Comparison of ENCODE assay signal across 10 mouse cellular contexts in the genomic region with DNA sequence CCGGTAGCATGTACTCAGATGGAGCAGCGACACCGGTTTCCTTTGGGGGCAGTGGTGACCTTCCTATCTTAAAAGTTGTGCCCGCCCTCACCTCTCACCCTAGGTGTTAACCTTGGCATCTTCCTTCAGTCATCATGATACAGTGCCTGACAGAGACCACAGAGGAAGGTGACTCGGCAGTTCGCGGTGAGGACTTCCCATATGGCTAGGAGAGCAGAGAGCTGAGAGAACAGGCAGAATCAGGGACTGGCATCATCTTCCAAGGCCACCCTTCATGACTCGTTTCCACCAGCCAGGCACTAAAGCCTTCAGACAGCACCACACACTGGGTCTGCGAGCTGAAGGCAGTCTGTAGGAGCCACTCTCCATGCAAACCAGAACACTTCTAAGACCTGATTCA.
DNase-seq lines count a peak whose midpoint lies in the region; ATAC-seq lines count a peak whose summit lies in the region.
"Had no signal": no experiment of that assay in that cellular context is flagged by ENCODE, and none has a peak within 500 bp of the region (broad histone marks: within the 10 kb centered on the region; RNA-seq: fewer than 3 reads in every experiment).

No protein-coding gene starts in this region.

- peak; percentile 83 for ATAC-seq in megakaryocyte, adult 5-6 weeks (ENCODE audit: poor library complexity, severe bottlenecking)
- ATAC-seq in hindbrain, embryonic 16.5 days, result no peak

- no peak overlapping the region for H3K4me3 ChIP-seq in hindbrain, embryonic 16.5 days (ENCODE audit: low read length)

- no peaks in the 10 kb centered on the region for H3K9me3 ChIP-seq in hindbrain, embryonic 16.5 days (ENCODE audit: control insufficient read depth, low read length)

- no peaks in the 10 kb centered on the region for H3K27me3 ChIP-seq in hindbrain, embryonic 16.5 days (replicated peaks; ENCODE audit: control insufficient read depth, insufficient read depth, low read length)

- DNase-seq in adrenal gland, postnatal 10 days, result peak; percentile 8
- DNase-seq in adrenal gland, postnatal 4 days (ENCODE audit: low spot score in 2 of 2), result no peak
- DNase-seq in left cerebral cortex, postnatal 4 days, result peak; percentile 5
- DNase-seq in left cerebral cortex, postnatal 14 days (ENCODE audit: low spot score in 2 of 2), result no peak
- peak; percentile 44 to 55 for DNase-seq in cerebellum, postnatal 10 days
- DNase-seq in ovary, adult 18-20 months (ENCODE audit: low spot score), result no peak
- DNase-seq: B cell, adult 2 months; layer of hippocampus, adult 9-11 months had no signal

- 87% methylated on average over 9 of the region's 9 CpGs for WGBS in hindbrain, embryonic 16.5 days

- no peak overlapping the region for H3K9ac ChIP-seq in hindbrain, embryonic 16.5 days (ENCODE audit: low read depth, low read length)

- no peaks in the 10 kb centered on the region for H3K36me3 ChIP-seq in hindbrain, embryonic 16.5 days (ENCODE audit: control insufficient read depth, insufficient read depth, low read length)

- intact Hi-C loops in left cerebral cortex, postnatal 4 days (cut with DNase I), result no loop called here
- intact Hi-C loops in left cerebral cortex, postnatal 14 days (cut with DNase I), result no loop called here

- H3K4me2 ChIP-seq in hindbrain, embryonic 16.5 days (ENCODE audit: low read length), result no peak overlapping the region

- 0 out of 2 replicates have a peak, but pooled peaks cover 5% of the 10 kb centered on the region for H3K4me1 ChIP-seq in hindbrain, embryonic 16.5 days (ENCODE audit: control insufficient read depth, insufficient read depth, low read depth, low read length)

- H3K27ac ChIP-seq in hindbrain, embryonic 16.5 days (ENCODE audit: low read depth, low read length), result no peak overlapping the region

Comparison
In these comparisons a context has a peak if more than half of its experiments do, and no peak if none do; other contexts are left out.
1. DNase-seq: peak in adrenal gland, postnatal 10 days (single experiment), left cerebral cortex, postnatal 4 days (single experiment) and cerebellum, postnatal 10 days (2 of 2); none in adrenal gland, postnatal 4 days (0 of 2), left cerebral cortex, postnatal 14 days (0 of 2) and ovary, adult 18-20 months (single experiment).